Mouse (Mus musculus) frontal cortex, postnatal 10 days (tissue): ENCODE data around the gene Rgl3.

Experiments
- DNase-seq, 2 experiments: peaks; one replicate each; pipeline ENCODE4 v3.0.0; 2022; ENCODE audit warnings: low spot score in 2 of 2, mixed read lengths in 1 of 2

Rgl3 gene

DNA sequence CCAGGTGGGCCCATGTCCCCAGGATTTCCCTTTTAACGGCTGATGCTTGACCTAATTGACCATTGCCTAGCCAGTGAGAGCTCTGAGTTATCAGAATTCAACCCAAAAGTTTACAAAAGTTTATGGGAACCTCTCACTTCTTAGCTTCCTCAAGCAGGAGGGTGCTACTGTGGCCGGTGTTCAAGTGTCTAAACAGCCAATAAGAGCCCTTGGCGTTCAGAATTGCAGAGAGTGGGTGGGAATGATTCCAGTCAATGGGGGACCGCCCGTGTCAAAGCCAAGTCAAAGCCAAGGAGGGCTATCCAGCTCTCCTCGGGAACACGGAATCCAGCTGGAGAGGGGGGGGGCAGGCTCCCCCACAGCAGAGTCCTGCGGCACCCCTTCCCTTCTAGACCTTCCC lies 41.1 kb downstream of the Rgl3 start:
- DNase-seq = no peak

DNA sequence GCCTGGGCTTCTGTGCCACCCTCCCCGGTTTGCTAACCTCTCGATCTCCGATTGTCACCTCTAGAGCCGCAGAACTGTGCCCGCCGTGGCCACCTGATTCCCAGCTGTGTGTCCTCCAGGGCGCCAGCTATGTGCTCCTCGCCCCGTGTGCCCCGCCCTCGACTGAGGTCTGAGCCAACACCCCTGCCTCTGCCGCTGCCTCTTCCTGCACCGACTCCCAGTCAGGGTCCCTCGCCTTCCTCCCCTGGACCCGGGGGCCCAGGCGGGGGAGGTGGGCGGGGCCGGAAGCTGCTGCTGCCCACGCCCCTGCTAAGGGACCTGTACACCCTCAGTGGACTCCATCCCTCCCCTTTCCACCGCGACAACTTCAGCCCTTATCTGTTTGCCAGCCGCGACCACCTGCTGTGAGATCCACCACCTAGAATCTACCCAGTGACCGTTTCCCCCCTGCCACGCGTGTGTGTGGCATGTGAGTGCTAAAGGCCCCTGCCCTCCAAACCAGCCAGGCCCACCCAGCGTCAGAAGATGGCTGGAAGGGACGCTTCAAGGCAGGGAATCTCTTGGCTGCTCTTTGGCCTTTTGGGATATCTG lies 41.6 kb downstream of the Rgl3 start:
- no peak for DNase-seq

- DNase-seq = no peak
Measured at GRCm38 (mm10) chr9:21944267-21944666, 45.0 kb downstream of the Rgl3 start.

- DNase-seq = no peak
Measured at GRCm38 (mm10) chr9:21943638-21944037, 45.6 kb downstream of the Rgl3 start.

- no peak for DNase-seq
Measured at GRCm38 (mm10) chr9:21943046-21943445, 46.2 kb downstream of the Rgl3 start.

- no peak for DNase-seq
Measured at GRCm38 (mm10) chr9:21938234-21938855, 50.9 kb downstream of the Rgl3 start.

- DNase-seq = no peak
Measured at GRCm38 (mm10) chr9:21937711-21938175, 51.5 kb downstream of the Rgl3 start.

GRCm38 (mm10) chr9:21936692-21937570 lies 52.3 kb downstream of the Rgl3 start, which contains the start of gene Plppr2:
Gene Plppr2 (plus strand): TSS chr9:21937033.
- peak; percentile 96 to 97 for DNase-seq

- no peak for DNase-seq
Measured at GRCm38 (mm10) chr9:21935466-21936131, 53.6 kb downstream of the Rgl3 start.

DNA sequence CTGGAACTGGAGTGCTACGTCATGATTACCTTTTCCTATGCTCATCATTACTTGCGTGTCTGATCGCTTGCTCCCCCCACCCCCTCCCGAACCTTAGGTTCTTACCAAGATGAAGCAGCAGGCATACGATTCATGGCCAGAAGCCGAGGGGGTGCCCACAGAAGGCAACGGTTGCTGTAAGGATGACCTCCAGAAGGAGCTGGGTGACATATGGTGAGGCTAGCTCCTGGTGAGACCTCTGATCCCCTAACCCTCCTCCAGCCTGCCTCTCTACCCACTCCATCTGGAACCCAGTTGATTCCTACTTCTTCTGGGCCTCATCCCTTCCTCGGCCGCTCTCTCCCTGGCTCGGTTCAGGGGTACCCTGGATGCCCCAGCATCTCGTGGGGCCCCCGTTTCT lies 55.2 kb downstream of the Rgl3 start:
- DNase-seq = no peak

GRCm38 (mm10) chr9:21932445-21933137 lies 56.7 kb downstream of the Rgl3 start:
- DNase-seq = no peak

DNA sequence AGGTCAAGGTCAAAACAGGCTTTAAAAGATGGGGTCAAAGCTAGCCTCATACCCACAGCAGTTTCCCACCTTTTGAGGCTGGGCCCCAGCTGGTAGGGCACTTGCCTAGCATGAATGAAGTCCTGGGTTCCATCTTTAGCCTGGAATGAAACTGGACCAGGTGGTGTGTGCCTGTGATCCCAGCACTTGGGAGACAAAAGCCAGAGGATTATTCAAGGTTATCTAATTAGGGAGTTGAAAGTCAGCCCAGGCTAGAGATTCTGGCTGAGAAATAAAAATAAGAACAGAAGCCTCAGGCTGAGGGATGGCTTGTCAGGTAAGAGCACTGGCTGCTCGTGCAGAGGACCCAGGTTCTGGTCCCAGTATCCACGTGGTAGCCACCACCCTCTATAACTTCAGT lies 57.2 kb downstream of the Rgl3 start:
- no peak for DNase-seq

DNA sequence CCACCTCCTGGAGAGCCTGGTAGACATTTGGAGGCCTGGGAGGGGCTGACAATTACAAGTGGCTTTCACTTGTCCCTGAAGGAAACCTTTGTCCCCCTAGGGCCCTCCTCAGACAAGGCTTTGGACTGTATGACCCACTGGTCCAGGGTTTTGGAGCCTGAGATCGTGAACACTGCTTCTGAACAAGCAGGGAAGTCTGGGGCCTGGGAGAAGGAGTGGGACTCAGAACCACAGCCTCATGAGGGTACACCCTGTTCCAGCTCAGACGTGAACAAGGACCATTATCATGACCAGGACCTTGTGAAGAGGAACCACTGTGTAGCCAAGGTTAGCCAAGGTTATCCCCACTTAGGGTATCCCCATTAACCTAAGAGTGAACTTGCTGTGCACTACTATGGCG lies 60.0 kb downstream of the Rgl3 start:
- no peak for DNase-seq

DNA sequence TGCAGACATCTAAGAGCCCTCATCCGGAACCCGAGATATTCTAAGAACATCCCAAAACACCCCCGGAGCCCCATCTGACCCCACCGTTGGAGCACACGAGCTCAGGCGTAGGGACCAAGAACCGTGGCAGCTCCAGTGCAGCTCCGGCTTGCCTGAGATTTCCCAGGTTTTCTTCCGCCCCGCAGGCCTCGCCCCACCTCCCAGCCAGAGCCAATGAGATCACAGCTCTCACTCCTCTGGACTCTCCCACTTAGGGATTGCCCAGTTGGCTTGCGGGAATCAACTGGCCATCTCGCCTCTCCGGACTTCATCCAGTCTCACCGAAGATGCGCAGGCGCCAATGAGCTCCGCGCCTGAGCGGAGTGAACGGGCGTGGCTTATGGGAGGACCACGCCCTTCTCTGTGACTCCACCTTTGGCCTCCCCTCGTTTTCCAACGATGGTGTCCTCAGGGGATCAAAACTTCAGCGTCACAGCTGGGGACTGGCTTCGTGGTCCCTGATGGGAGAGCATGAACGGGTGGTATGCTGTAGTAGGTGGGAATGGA lies 62.0 kb downstream of the Rgl3 start, which contains the start of the genes Ccdc159 and Tmem205:
Ccdc159 (plus strand) TSS at position 264 of the 546 bp plus-strand sequence.
Tmem205 (minus strand) TSS at position 349 of the 546 bp plus-strand sequence.
- peak; percentile 91 to 92 for DNase-seq

GRCm38 (mm10) chr9:21926784-21927183 lies 62.5 kb downstream of the Rgl3 start:
- no peak for DNase-seq

GRCm38 (mm10) chr9:21926155-21926554 lies 63.1 kb downstream of the Rgl3 start:
- DNase-seq = no peak

- DNase-seq = no peak
Measured at GRCm38 (mm10) chr9:21925506-21925905, 63.7 kb downstream of the Rgl3 start.

- no peak for DNase-seq
Measured at GRCm38 (mm10) chr9:21925034-21925433, 64.2 kb downstream of the Rgl3 start.

DNA sequence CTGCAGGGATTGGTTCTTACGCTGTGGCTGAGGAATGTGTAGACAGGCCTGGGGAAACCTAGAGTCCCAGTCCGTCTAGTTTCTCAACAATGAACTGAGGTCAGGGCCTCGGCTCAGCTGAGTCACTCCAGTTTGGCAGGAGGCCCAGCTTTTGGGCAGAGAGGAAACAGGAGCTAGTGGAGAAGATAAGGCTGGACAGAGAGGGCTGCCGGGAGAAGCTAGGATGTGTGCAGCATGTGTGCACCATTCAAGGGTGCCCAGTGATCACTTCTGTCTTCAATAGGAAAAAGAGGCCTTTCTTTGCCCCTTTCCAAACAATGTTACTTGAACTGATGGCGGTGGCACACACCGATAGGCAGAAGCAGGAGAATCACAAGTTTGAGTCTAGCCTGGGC lies 65.2 kb downstream of the Rgl3 start:
- no peak for DNase-seq

- DNase-seq = no peak
Measured at GRCm38 (mm10) chr9:21923490-21924098, 65.7 kb downstream of the Rgl3 start.

DNA sequence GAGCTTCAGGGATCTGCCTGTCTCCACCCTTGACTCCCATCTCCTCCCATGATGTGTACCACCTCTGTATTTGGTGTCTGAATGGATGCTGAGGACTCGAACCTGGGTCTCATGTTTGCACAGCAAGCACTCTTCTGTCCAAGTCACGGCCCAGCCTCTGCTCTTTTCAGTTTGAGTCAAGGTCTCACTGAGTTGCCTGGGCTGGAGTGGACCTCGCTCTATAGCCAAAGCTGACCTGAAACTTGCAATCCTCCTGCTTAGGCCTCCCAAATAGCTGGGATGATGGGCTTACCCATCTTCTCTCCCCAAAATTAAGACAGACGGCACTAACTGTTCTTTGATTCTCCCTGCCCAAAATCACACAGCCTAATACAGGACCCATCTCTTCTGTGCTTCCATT lies 66.2 kb downstream of the Rgl3 start:
- DNase-seq = no peak
